Mouse (Mus musculus): Measurements from ENCODE around the gene Knstrn.
A peak's percentile ranks its signal among the peaks of the same experiment; 100 is the strongest.

Knstrn gene

GRCm38 (mm10) chr2:118899981-118900825 is 86.4 kb downstream of the Knstrn start, which contains the start of gene Bahd1:
Bahd1 (plus strand) TSS chr2:118900377.
- DNase-seq (ENCODE audit: low spot score in 2 of 2): peak in 1 of 2 experiments; percentile 32

- no peak for DNase-seq (ENCODE audit: low spot score in 2 of 2)
Observed at GRCm38 (mm10) chr2:118900826-118901140, 87.0 kb downstream of the Knstrn start.

GRCm38 (mm10) chr2:118901175-118902031 is 87.6 kb downstream of the Knstrn start:
- peak; percentile 97 to 98 for DNase-seq (ENCODE audit: low spot score in 2 of 2)

- DNase-seq (ENCODE audit: low spot score in 2 of 2): peak; percentile 31 to 39
Observed at GRCm38 (mm10) chr2:118902051-118903025, 88.5 kb downstream of the Knstrn start.

- DNase-seq (ENCODE audit: low spot score in 2 of 2): no peak
Observed at GRCm38 (mm10) chr2:118903333-118903741, 89.5 kb downstream of the Knstrn start.
